Mouse (Mus musculus) cerebellum, adult 2 months (tissue): ENCODE results near the gene Slfn5. TPM values are rescaled to one million over a fixed set of nuclear protein-coding genes. Genes with fewer than 3 reads are reported as not detected.

Source experiments
- DNase-seq, 2 experiments: peaks; one replicate each; pipeline ENCODE4 v3.0.0; 2021
- H3K27ac ChIP-seq: fragments of 200-500 bp; 2 replicates; pipeline ENCODE4 v1.5.1; 2012; ENCODE audit warnings: low read length, control low read depth, inconsistent platforms; ENCODE audit not compliant: insufficient read depth
- H3K27me3 ChIP-seq: fragments of 200-500 bp; 2 replicates; pipeline ENCODE4 v1.6.1; 2012; ENCODE audit warnings: inconsistent platforms, mild to moderate bottlenecking, low read length, moderate library complexity; ENCODE audit not compliant: control insufficient read depth, insufficient read depth
- H3K4me1 ChIP-seq: fragments of 200-500 bp; 2 replicates; pipeline ENCODE4 v1.6.1; 2011; ENCODE audit warnings: low read length; ENCODE audit not compliant: control insufficient read depth, insufficient read depth
- H3K4me3 ChIP-seq: fragments of 200-500 bp; replicated peaks from 2 replicates; pipeline ENCODE3; 2011; ENCODE audit warnings: mild to moderate bottlenecking, low read depth, low read length, control low read depth; ENCODE audit not compliant: insufficient read depth
- CTCF ChIP-seq: fragments of 200-500 bp; IDR thresholded peaks from 2 replicates; pipeline ENCODE4 v1.5.1; 2011; ENCODE audit warnings: low read depth, mild to moderate bottlenecking, control low read depth, low read length, moderate library complexity, borderline replicate concordance; ENCODE audit not compliant: insufficient read depth
- POLR2A ChIP-seq: fragments of 200-500 bp; IDR thresholded peaks from 2 replicates; pipeline ENCODE4 v1.6.1; 2011; ENCODE audit warnings: low read length, control low read depth, borderline replicate concordance; ENCODE audit not compliant: insufficient read depth
- WGBS: fragments of 180-500 bp; shearing (Covaris S2); methylation state at CpG from one replicate; pipeline ENCODE4 v1.1.7; 2018; 5-methylcytosine and 5-hydroxymethylcytosine counted together
- polyA plus RNA-seq: library from polyadenylated mRNA; depleted of rRNA; stranded (reverse); fragments of >200 nt; gene quantifications from 2 replicates; pipeline ENCODE4 v1.2.3, GENCODE M21; 2012; rRNA removed

Gene Slfn5
- polyA plus RNA-seq: 3.7 and 3.8 TPM in 2 replicates

DNA sequence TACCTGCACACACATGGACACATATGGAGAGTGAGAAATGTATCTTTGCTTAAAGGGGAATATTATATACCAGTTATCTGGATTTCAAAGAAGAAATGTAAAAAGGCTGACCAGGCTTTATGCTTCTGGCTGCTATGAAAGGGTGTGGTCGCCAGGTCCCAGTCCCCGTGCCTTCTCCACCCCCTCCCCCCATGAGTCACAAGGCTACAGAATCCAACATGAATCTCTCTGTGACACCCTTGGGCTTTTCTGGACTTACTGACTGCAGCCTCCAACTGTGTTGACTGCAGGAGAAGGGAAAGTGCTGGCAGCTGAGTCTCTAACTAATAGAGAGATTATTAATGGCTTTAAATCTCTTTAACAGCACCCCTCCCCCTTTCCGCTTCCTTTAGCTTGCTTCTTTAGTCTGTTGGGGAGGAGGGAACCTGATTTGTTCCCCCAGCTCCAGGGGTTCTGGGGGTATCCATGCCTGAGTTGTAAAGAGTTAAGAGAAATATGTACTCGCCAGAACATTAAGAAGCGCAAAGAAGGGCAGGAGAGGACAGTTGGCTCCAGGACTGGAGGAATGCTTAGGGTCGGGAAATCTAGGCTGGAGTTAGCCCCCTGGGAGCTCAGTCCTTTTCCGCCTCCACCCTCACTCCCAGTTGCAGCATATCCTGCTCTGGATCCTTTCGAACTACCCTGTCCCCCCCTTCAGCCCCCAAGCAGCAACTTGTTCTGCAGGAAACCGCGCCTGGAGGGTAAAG lies at the start of gene Slfn5:
Gene Slfn5 (plus strand): TSS at position 614 of the 746 bp plus-strand sequence.
- no peaks in the 10 kb centered on the region; the same call in 1 of the 2 replicates for H3K27me3 ChIP-seq
- no peak for DNase-seq
- H3K27ac ChIP-seq: 0 out of 2 replicates have a peak within 1 kb of the TSS, but pooled peaks have one; percentile 13
- no peak for TF ChIP-seq CTCF
- TF ChIP-seq POLR2A: no peak
- no peaks in the 10 kb centered on the region for H3K4me1 ChIP-seq
- WGBS: 11% methylated on average over 10 of the region's 10 CpGs
- no peak within 1 kb of the TSS for H3K4me3 ChIP-seq

DNA sequence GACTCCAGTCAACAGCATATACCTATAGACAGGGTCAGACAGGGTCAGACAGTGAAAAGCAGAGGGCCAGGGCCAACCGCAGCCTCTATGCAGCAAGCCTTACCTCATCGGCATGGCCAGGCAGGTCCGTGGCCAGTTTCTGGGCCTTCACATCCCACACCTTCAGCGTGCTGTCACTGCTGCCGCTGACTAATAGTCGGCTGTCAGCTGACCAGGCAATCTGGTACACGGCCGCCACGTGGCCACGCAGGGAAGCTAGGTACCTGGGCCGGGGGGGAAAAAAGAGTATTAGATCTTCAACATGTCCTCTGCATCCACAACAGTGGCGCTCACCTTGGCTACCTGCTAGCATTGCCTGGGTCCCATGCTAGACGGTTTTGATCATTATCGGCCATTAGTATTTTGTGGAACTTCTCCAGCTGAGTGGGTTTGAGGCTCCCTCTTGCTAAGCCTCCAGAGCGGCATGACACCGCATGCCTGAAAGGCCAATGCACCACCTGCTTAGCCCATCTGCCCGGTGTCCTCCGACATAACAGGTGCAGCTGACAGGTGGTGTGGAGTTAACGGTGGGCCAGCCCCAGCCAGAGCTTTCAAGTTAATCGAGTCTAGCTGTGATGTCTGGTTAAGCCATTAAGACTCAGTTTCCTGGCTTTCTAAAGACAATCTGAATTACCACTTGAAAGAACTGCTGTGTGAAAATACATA lies 49.4 kb upstream of the Slfn5 start:
- DNase-seq: peak; percentile 67 to 74
- H3K4me3 ChIP-seq: no peak overlapping the region
- H3K27ac ChIP-seq: no peak overlapping the region
- 42% methylated on average over 20 of the region's 20 CpGs for WGBS
- TF ChIP-seq POLR2A: no peak
- no peak for TF ChIP-seq CTCF
- no peaks in the 10 kb centered on the region for H3K4me1 ChIP-seq
- no peaks in the 10 kb centered on the region for H3K27me3 ChIP-seq

DNA sequence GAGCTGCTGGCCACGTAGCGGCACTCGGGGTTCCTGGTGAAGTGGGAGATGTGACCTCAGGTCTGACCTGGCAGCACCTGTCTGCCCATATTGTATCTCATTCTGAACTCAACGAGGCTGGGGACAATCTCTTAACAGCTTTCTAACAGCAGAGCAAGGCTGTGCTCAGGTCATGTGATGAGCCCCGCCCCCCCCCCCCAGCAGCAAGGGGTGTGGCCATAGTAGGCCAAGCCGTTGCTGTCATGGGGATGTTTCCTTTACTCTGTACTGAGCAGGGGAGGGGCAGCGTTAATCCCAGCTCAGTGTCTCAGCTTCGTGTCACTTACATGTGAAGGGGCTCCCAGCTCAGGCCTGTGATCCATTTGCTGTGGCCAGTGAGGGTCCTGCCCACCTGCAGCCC lies 46.2 kb upstream of the Slfn5 start:
- WGBS: 66% methylated on average over 8 of the region's 8 CpGs
- peaks cover 4% of the 10 kb centered on the region; the same call in 1 of the 2 replicates for H3K4me1 ChIP-seq
- H3K27ac ChIP-seq: no peak overlapping the region
- no peak overlapping the region for H3K4me3 ChIP-seq
- TF ChIP-seq POLR2A: no peak
- no peak for TF ChIP-seq CTCF
- no peaks in the 10 kb centered on the region for H3K27me3 ChIP-seq
- DNase-seq: no peak

DNA sequence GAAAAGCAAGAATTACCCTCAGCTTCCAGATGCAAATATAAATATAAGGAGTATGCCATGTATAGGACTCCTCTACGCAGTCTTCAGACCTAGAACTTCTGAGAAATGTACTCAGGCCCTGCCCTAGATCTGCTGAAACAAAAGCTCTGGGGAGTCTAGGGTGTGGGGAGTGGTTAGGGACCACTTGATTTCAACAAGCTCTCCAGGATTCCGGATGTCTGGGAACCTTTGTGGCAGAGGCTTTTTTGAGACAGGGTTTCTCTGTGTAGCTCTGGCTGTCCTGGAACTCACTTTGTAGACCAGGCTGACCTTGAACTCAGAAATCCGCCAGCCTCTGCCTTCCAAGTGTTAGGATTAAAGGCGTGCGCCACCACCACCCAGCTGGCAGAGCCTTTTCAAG lies 45.3 kb upstream of the Slfn5 start:
- H3K4me1 ChIP-seq: peaks cover 4% of the 10 kb centered on the region; the same call in 1 of the 2 replicates
- no peaks in the 10 kb centered on the region for H3K27me3 ChIP-seq
- H3K27ac ChIP-seq: no peak overlapping the region
- WGBS: 86% methylated on average over 5 of the region's 5 CpGs
- no peak for DNase-seq
- TF ChIP-seq CTCF: no peak
- H3K4me3 ChIP-seq: no peak overlapping the region

DNA sequence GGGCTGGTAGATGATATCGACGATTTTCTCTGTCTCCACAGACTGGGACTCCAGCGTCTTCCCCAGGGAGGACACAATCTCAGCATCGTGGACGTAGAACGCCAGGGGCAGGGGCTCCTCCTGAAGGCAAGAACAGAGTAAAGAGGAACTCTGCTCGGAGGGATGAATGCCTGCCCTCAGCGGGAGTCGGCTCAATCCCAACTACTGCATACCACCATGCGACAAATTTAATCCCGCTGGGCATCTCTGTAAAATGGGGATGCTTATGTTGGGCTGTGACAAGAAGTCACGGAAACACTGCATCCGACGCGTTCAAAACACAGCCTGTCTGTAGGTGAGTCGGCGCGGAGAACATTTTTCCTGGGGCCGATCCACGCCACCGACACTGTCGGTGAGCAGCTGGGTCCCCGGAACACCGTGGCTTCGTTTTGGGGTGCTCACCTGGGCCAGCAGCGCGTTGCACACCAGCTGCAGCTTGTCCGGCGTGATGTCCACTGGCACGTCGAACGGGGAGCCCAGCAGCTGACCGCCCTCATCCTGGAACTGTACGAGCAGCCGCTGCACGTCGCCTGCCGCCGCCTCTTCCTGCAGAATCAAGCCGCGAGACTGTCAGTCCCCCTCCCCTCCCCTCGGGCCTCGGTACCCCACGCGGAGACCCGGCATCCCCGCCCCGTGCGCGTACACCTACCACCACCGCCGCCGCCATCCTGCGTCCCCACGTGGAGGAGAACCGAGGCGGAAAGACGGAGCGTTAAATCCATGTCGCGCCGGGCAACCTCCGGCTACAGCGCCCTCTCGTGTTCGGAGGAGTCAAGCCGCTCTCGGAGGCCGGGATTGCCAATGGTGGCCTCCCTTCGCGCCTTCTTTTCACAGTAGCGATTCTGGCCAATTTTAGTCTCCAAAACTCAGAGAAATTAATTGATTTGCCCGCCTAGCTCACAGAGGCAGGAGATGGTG lies 43.2 kb upstream of the Slfn5 start, which contains the start of gene Nle1:
Gene Nle1 (minus strand): TSS at position 761 of the 957 bp plus-strand sequence.
- DNase-seq: peak; percentile 89 to 95
- WGBS: under 1% methylated on average over 72 of the region's 73 CpGs
- peak; percentile 65 for TF ChIP-seq POLR2A
- peak; percentile 82 for TF ChIP-seq CTCF
- Histone ChIP-seq H3K27ac (no peak within 1 kb of the TSS), H3K4me1 (peaks cover 4% of the 10 kb centered on the region; the same call in 1 of the 2 replicates), H3K4me3 (peak within 1 kb of the TSS; percentile 57), H3K27me3 (no peaks in the 10 kb centered on the region)

DNA sequence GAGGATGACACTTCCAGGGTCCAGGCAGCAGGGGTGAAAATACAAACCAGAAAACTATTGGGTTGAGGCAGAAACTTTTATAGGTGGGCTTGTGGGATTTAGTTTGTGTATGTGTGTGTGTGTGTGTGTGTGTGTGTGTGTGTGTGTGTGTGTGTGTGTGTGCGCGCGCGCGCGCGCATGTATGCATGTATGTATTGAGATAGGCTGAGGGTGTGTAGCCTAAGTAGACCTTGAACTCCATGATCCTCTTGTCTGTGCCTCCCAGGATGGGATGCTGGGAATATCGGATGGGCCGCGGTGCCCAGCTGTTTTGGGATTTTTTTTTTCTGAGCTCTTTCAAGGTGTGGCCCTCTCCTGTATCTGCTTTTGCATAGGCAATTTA lies 42.5 kb upstream of the Slfn5 start:
- H3K27me3 ChIP-seq: no peaks in the 10 kb centered on the region
- no peak for DNase-seq
- TF ChIP-seq POLR2A (no peak), CTCF (no peak)
- H3K27ac ChIP-seq: no peak overlapping the region
- WGBS: 56% methylated on average over 10 of the region's 10 CpGs
- H3K4me1 ChIP-seq: peaks cover 4% of the 10 kb centered on the region; the same call in 1 of the 2 replicates
- no peak overlapping the region for H3K4me3 ChIP-seq

DNA sequence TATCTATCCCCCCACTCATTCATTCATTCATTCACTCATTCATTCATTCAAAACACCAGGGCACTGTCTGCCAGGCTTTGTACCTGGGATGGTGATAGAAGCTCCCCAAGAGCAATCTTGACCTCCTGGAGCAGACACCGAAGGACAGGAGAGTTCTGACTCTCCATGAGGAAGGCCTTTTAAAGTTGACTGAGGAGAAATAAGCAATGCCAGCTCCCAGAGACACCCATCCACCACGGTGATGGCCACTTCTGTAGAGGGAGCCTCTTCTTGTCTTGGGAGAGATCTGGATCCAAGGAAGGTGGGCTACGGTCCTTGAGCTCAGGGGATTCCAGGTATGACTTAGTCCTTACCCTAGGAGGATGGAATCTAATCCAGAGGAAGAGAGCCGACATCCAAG lies 40.9 kb upstream of the Slfn5 start, which contains the start of gene Unc45b:
Gene Unc45b (plus strand): TSS at position 301 of the 400 bp plus-strand sequence.
- TF ChIP-seq CTCF: no peak
- WGBS: 83% methylated on average over 4 of the region's 4 CpGs
- Histone ChIP-seq H3K27me3 (no peaks in the 10 kb centered on the region), H3K4me1 (peaks cover 4% of the 10 kb centered on the region; the same call in 1 of the 2 replicates), H3K27ac (no peak within 1 kb of the TSS), H3K4me3 (no peak within 1 kb of the TSS)
- DNase-seq: no peak
